Mouse (Mus musculus) lung, embryonic 14.5 days (tissue): ENCODE data around the gene Cfb. TPM values are rescaled to one million over a fixed set of nuclear protein-coding genes. Genes with fewer than 3 reads are reported as not detected.

Source experiments
- ATAC-seq: fragments of 200-750 bp; cut with Nextera tagmentation; 2 replicates; pipeline ENCODE4 v1.8.0; 2017; ENCODE audit warnings: mild to moderate bottlenecking, moderate TSS enrichment, moderate library complexity; ENCODE audit not compliant: insufficient read depth
- DNase-seq: peaks from one replicate; pipeline ENCODE4 v3.0.0-alpha.2; 2015
- H3K27ac ChIP-seq: fragments of 300-500 bp; sonication (generic); 2 replicates; pipeline ENCODE4 v1.5.1; 2014; ENCODE audit warnings: low read depth, mild to moderate bottlenecking, moderate library complexity
- H3K27me3 ChIP-seq: fragments of 300-500 bp; sonication (generic); 2 replicates; pipeline ENCODE4 v1.6.1; 2014; ENCODE audit warnings: low read length, control low read depth; ENCODE audit not compliant: insufficient read depth
- H3K36me3 ChIP-seq: fragments of 300-500 bp; sonication (generic); 2 replicates; pipeline ENCODE4 v1.6.1; 2014; ENCODE audit warnings: control low read depth; ENCODE audit not compliant: insufficient read depth
- H3K4me1 ChIP-seq: fragments of 300-500 bp; sonication (generic); 2 replicates; pipeline ENCODE4 v1.6.1; 2014; ENCODE audit warnings: antibody characterized with exemption, control low read depth; ENCODE audit not compliant: insufficient read depth
- H3K4me2 ChIP-seq: fragments of 300-500 bp; sonication (generic); 2 replicates; pipeline ENCODE4 v1.6.1; 2014; ENCODE audit warnings: mild to moderate bottlenecking
- H3K4me3 ChIP-seq: fragments of 300-500 bp; sonication (generic); 2 replicates; pipeline ENCODE4 v1.5.1; 2014; ENCODE audit warnings: low read depth, low read length
- H3K9ac ChIP-seq: fragments of 300-500 bp; sonication (generic); 2 replicates; pipeline ENCODE4 v1.6.1; 2014
- H3K9me3 ChIP-seq: fragments of 300-500 bp; sonication (generic); 2 replicates; pipeline ENCODE4 v1.6.1; 2016; ENCODE audit warnings: low read depth, low read length, control low read depth
- CTCF ChIP-seq: IDR thresholded peaks from 2 replicates; pipeline ENCODE4 v1.5.1; 2016; ENCODE audit warnings: antibody characterized with exemption, low read depth
- WGBS: fragments of 180-500 bp; shearing (Covaris S2); extraction: QIAGEN DNeasy Blood & Tissue Kit; methylation state at CpG from one replicate; pipeline ENCODE4 v1.1.7; 2014; 5-methylcytosine and 5-hydroxymethylcytosine counted together
- polyA plus RNA-seq: library from polyadenylated mRNA; unstranded; fragments of >200 nt; fragmentation: Nextera tagmentation; extraction: Ambion mirVana; gene quantifications from 2 replicates; pipeline ENCODE4 v1.2.1, GENCODE M21; 2014

The Cfb gene
- polyA plus RNA-seq, 1 experiment from 2014 or later = 1.8 TPM

- Histone ChIP-seq H3K9ac (peak overlapping the region; percentile 96), H3K4me1 (peaks cover 11% of the 10 kb centered on the region; the same call in 1 of the 2 replicates), H3K36me3 (peaks cover 38% of the 10 kb centered on the region), H3K9me3 (no peaks in the 10 kb centered on the region), H3K27ac (peak overlapping the region; percentile 98), H3K27me3 (no peaks in the 10 kb centered on the region), H3K4me3 (peak overlapping the region; percentile 89), H3K4me2 (peak overlapping the region; percentile 86)
- DNase-seq (peak; percentile 43), ATAC-seq (no peak; the same call in 1 of the 2 replicates)
- WGBS = under 1% methylated on average over 44 of the region's 45 CpGs
- no peak for TF ChIP-seq CTCF
Measured at GRCm38 (mm10) chr17:34899053-34899889, 37.0 kb upstream of the Cfb start.

GRCm38 (mm10) chr17:34898706-34899052 is 36.4 kb upstream of the Cfb start:
- Histone ChIP-seq H3K4me2 (peak overlapping the region; percentile 86), H3K27ac (peak overlapping the region; percentile 98), H3K4me1 (peaks cover 11% of the 10 kb centered on the region; the same call in 1 of the 2 replicates), H3K9ac (peak overlapping the region; percentile 96), H3K9me3 (no peaks in the 10 kb centered on the region), H3K4me3 (peak overlapping the region; percentile 89), H3K36me3 (peaks cover 34% of the 10 kb centered on the region), H3K27me3 (no peaks in the 10 kb centered on the region)
- ATAC-seq (no peak), DNase-seq (peak; percentile 62)
- under 1% methylated on average over 45 of the region's 47 CpGs for WGBS
- no peak for TF ChIP-seq CTCF

GRCm38 (mm10) chr17:34898160-34898586 is 35.9 kb upstream of the Cfb start, which contains the start of the genes C2 and Ehmt2:
C2 (minus strand) TSS chr17:34898265.
Ehmt2 (plus strand) TSS chr17:34898469.
- Histone ChIP-seq H3K4me3 (peak within 1 kb of the TSS; percentile 89), H3K27ac (peak within 1 kb of the TSS; percentile 98), H3K4me1 (peaks cover 11% of the 10 kb centered on the region; the same call in 1 of the 2 replicates), H3K4me2 (peak within 1 kb of the TSS; percentile 86), H3K36me3 (peaks cover 29% of the 10 kb centered on the region), H3K9ac (peak within 1 kb of the TSS; percentile 96), H3K9me3 (no peaks in the 10 kb centered on the region), H3K27me3 (no peaks in the 10 kb centered on the region)
- no peak for TF ChIP-seq CTCF
- ATAC-seq = peak; percentile 76
- WGBS = 1% methylated on average over 38 of the region's 44 CpGs
- peak; percentile 91 for DNase-seq

DNA sequence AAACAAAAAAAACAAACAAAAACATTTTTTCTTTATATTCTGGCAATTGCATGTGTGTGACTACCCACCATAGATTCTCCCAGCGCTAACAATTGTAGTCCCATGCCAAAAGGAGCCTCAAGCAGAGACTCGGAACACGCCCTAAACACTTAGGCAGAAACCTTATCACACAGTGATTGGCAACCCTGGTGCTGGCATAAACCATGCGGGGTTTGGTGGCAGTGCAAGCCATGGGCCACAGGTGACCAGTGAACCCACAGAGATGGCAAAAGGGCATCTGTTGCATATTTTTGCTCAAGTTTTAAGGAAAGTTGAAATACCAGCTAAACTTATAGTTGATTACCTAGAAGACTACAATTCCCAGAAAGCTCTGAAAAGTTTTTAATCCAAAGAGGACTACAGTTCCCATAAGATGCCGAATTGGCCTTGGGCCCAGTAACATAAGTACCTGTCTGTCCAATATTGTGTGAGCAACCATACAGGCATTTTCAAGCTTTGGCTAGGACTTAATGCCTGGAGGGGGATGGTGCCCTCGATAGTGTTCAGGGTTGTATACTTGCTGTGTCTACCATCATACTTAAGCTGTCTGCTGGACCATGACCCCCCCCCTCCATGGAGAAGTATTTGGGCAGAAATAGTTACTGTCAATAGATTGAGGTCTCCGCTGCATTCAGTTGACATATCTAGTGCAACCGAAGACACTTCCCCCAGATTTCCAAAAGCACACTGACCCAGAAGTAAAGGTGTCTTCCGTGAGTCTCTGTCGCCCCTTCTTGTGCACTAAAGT is 35.2 kb upstream of the Cfb start:
- Histone ChIP-seq H3K27ac (peak overlapping the region; percentile 98), H3K9me3 (no peaks in the 10 kb centered on the region), H3K9ac (peak overlapping the region; percentile 96), H3K4me3 (peak overlapping the region; percentile 89), H3K4me1 (peaks cover 11% of the 10 kb centered on the region; the same call in 1 of the 2 replicates), H3K36me3 (peaks cover 23% of the 10 kb centered on the region), H3K27me3 (no peaks in the 10 kb centered on the region), H3K4me2 (peak overlapping the region; percentile 86)
- peak; percentile 84 for DNase-seq
- peak; percentile 11; the same call in 1 of the 2 replicates for ATAC-seq
- TF ChIP-seq CTCF = no peak
- 10% methylated on average over 10 of the region's 10 CpGs for WGBS

DNA sequence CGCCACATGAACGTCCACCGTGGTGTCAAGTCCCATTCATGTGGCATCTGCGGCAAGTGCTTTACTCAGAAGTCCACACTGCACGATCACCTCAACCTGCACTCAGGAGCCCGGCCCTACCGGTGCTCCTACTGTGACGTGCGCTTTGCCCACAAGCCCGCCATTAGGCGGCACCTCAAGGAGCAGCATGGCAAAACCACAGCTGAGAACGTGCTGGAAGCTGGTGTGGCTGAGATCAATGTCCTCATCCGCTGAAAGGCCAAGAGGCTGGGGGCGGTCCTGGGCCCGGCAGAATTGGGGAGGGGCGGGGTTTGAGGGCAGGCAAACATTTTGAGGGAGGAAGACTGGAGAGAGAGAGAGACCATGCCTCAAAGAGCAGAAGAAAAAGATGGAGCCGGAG is 34.0 kb upstream of the Cfb start:
- Histone ChIP-seq H3K4me1 (peaks cover 11% of the 10 kb centered on the region; the same call in 1 of the 2 replicates), H3K36me3 (peaks cover 16% of the 10 kb centered on the region), H3K27ac (no peak overlapping the region), H3K9ac (no peak overlapping the region), H3K4me2 (peak overlapping the region; percentile 86), H3K4me3 (peak overlapping the region; percentile 6; the same call in 1 of the 2 replicates), H3K27me3 (no peaks in the 10 kb centered on the region), H3K9me3 (no peaks in the 10 kb centered on the region)
- DNase-seq = no peak
- no peak for TF ChIP-seq CTCF
- ATAC-seq = no peak
- 82% methylated on average over 17 of the region's 17 CpGs for WGBS

GRCm38 (mm10) chr17:34895724-34896123 is 33.4 kb upstream of the Cfb start:
- Histone ChIP-seq H3K4me3 (peak overlapping the region; percentile 86), H3K4me2 (peak overlapping the region; percentile 86), H3K4me1 (peaks cover 11% of the 10 kb centered on the region; the same call in 1 of the 2 replicates), H3K9ac (peak overlapping the region; percentile 90; the same call in 1 of the 2 replicates), H3K9me3 (no peaks in the 10 kb centered on the region), H3K27me3 (no peaks in the 10 kb centered on the region), H3K27ac (peak overlapping the region; percentile 92; the same call in 1 of the 2 replicates), H3K36me3 (peaks cover 12% of the 10 kb centered on the region)
- ATAC-seq (no peak), DNase-seq (no peak)
- no peak for TF ChIP-seq CTCF
- 89% methylated on average over 15 of the region's 15 CpGs for WGBS
